Mouse (Mus musculus) heart, embryonic 15.5 days (tissue): ENCODE measurements around the gene Slc38a2. TPM values are rescaled to one million over a fixed set of nuclear protein-coding genes. Genes with fewer than 3 reads are reported as not detected.

ENCODE experiments used
- ATAC-seq: fragments of 200-750 bp; cut with Nextera tagmentation; replicated peaks from 2 replicates; pipeline ENCODE4 v1.8.0; 2017; ENCODE audit warnings: low read depth, moderate TSS enrichment; ENCODE audit not compliant: insufficient number of reproducible peaks, insufficient read depth, low FRiP score
- H3K27ac ChIP-seq: fragments of 300-500 bp; sonication (generic); 2 replicates; pipeline ENCODE4 v1.5.1; 2015; ENCODE audit warnings: mild to moderate bottlenecking, inconsistent platforms
- H3K27me3 ChIP-seq: fragments of 300-500 bp; sonication (generic); 2 replicates; pipeline ENCODE4 v1.6.1; 2015; ENCODE audit warnings: inconsistent platforms
- H3K36me3 ChIP-seq: fragments of 300-500 bp; sonication (generic); 2 replicates; pipeline ENCODE4 v1.6.1; 2015; ENCODE audit warnings: mild to moderate bottlenecking, inconsistent platforms
- H3K4me1 ChIP-seq: fragments of 300-500 bp; sonication (generic); replicated peaks from 2 replicates; pipeline ENCODE4 v1.6.1; 2015; ENCODE audit warnings: inconsistent platforms
- H3K4me2 ChIP-seq: fragments of 300-500 bp; sonication (generic); 2 replicates; pipeline ENCODE4 v1.6.1; 2015; ENCODE audit warnings: inconsistent platforms, mild to moderate bottlenecking, moderate library complexity
- H3K4me3 ChIP-seq: fragments of 300-500 bp; sonication (generic); 2 replicates; pipeline ENCODE4 v1.5.1; 2015; ENCODE audit warnings: mild to moderate bottlenecking, inconsistent platforms
- H3K9ac ChIP-seq: fragments of 300-500 bp; sonication (generic); 2 replicates; pipeline ENCODE4 v1.6.1; 2015; ENCODE audit warnings: mild to moderate bottlenecking, inconsistent platforms
- H3K9me3 ChIP-seq: fragments of 300-500 bp; sonication (generic); replicated peaks from 2 replicates; pipeline ENCODE4 v1.6.1; 2016; ENCODE audit warnings: inconsistent platforms
- WGBS: fragments of 180-500 bp; shearing (Covaris S2); methylation state at CpG from one replicate; pipeline ENCODE4 v1.1.7; 2015; ENCODE audit warnings: mixed read lengths; 5-methylcytosine and 5-hydroxymethylcytosine counted together
- polyA plus RNA-seq: library from polyadenylated mRNA; unstranded; fragments of >200 nt; fragmentation: Nextera tagmentation; extraction: Ambion mirVana; gene quantifications from 2 replicates; pipeline ENCODE4 v1.2.1, GENCODE M21; 2015

The Slc38a2 gene
- polyA plus RNA-seq, 1 experiment from 2014 or later: 170 TPM

GRCm38 (mm10) chr15:96717181-96717580 lies 17.7 kb upstream of the Slc38a2 start:
- H3K4me3 ChIP-seq: no peak overlapping the region
- no peaks in the 10 kb centered on the region for H3K27me3 ChIP-seq
- no peak for ATAC-seq
- H3K36me3 ChIP-seq: no peaks in the 10 kb centered on the region
- peaks cover 3% of the 10 kb centered on the region; the same call in 1 of the 2 replicates for H3K4me1 ChIP-seq
- H3K9me3 ChIP-seq: no peaks in the 10 kb centered on the region
- 0 out of 2 replicates have a peak overlapping the region, but pooled peaks have one; percentile 25 for H3K27ac ChIP-seq
- H3K9ac ChIP-seq: no peak overlapping the region
- no peak overlapping the region for H3K4me2 ChIP-seq
- 76% methylated on average over 3 of the region's 3 CpGs for WGBS

- Histone ChIP-seq H3K4me1 (peaks cover 3% of the 10 kb centered on the region; the same call in 1 of the 2 replicates), H3K9ac (no peak overlapping the region), H3K9me3 (no peaks in the 10 kb centered on the region), H3K36me3 (no peaks in the 10 kb centered on the region), H3K27ac (peak overlapping the region; percentile 25; the same call in 1 of the 2 replicates), H3K4me2 (no peak overlapping the region), H3K4me3 (no peak overlapping the region), H3K27me3 (no peaks in the 10 kb centered on the region)
- ATAC-seq: no peak
- WGBS: 57% methylated on average over 4 of the region's 4 CpGs
Observed at GRCm38 (mm10) chr15:96716371-96716770, 16.8 kb upstream of the Slc38a2 start.

GRCm38 (mm10) chr15:96715692-96716080 lies 16.2 kb upstream of the Slc38a2 start:
- ATAC-seq: no peak

GRCm38 (mm10) chr15:96715079-96715691 lies 15.7 kb upstream of the Slc38a2 start:
- Histone ChIP-seq H3K9me3 (no peaks in the 10 kb centered on the region), H3K4me2 (no peak overlapping the region), H3K27ac (no peak overlapping the region), H3K9ac (no peak overlapping the region), H3K4me3 (no peak overlapping the region), H3K27me3 (no peaks in the 10 kb centered on the region), H3K4me1 (peaks cover 5% of the 10 kb centered on the region), H3K36me3 (no peaks in the 10 kb centered on the region)
- 84% methylated on average over 9 of the region's 9 CpGs for WGBS
- ATAC-seq: no peak

More at GRCm38 (mm10) chr15:96715692-96716080, 16.2 kb upstream of the Slc38a2 start:
- Histone ChIP-seq H3K4me3 (no peak overlapping the region), H3K27me3 (no peaks in the 10 kb centered on the region), H3K9ac (no peak overlapping the region), H3K27ac (no peak overlapping the region), H3K4me2 (no peak overlapping the region), H3K4me1 (peaks cover 3% of the 10 kb centered on the region; the same call in 1 of the 2 replicates), H3K9me3 (no peaks in the 10 kb centered on the region), H3K36me3 (no peaks in the 10 kb centered on the region)
- WGBS: 93% methylated on average over 7 of the region's 7 CpGs

GRCm38 (mm10) chr15:96714676-96715016 lies 15.1 kb upstream of the Slc38a2 start:
- ATAC-seq: no peak
- H3K4me3 ChIP-seq: no peak overlapping the region
- H3K9me3 ChIP-seq: no peaks in the 10 kb centered on the region
- H3K9ac ChIP-seq: no peak overlapping the region
- no peaks in the 10 kb centered on the region for H3K27me3 ChIP-seq
- 85% methylated on average over 3 of the region's 3 CpGs for WGBS
- no peak overlapping the region for H3K4me2 ChIP-seq
- no peaks in the 10 kb centered on the region for H3K36me3 ChIP-seq
- peaks cover 5% of the 10 kb centered on the region for H3K4me1 ChIP-seq
- no peak overlapping the region for H3K27ac ChIP-seq

GRCm38 (mm10) chr15:96713758-96714675 lies 14.5 kb upstream of the Slc38a2 start:
- H3K36me3 ChIP-seq: no peaks in the 10 kb centered on the region
- H3K4me3 ChIP-seq: no peak overlapping the region
- H3K27me3 ChIP-seq: no peaks in the 10 kb centered on the region
- no peaks in the 10 kb centered on the region for H3K9me3 ChIP-seq
- H3K27ac ChIP-seq: no peak overlapping the region
- H3K4me1 ChIP-seq: peaks cover 5% of the 10 kb centered on the region
- no peak overlapping the region for H3K9ac ChIP-seq
- no peak for ATAC-seq
- no peak overlapping the region for H3K4me2 ChIP-seq
- WGBS: 86% methylated on average over 7 of the region's 7 CpGs

GRCm38 (mm10) chr15:96712338-96712737 lies 12.8 kb upstream of the Slc38a2 start:
- Histone ChIP-seq H3K9me3 (no peaks in the 10 kb centered on the region), H3K4me2 (no peak overlapping the region), H3K9ac (no peak overlapping the region), H3K27ac (no peak overlapping the region), H3K27me3 (no peaks in the 10 kb centered on the region), H3K4me1 (peaks cover 5% of the 10 kb centered on the region), H3K4me3 (no peak overlapping the region), H3K36me3 (no peaks in the 10 kb centered on the region)
- ATAC-seq: no peak
- WGBS: 92% methylated on average over 5 of the region's 5 CpGs

- H3K4me3 ChIP-seq: no peak overlapping the region
- no peak overlapping the region for H3K27ac ChIP-seq
- H3K27me3 ChIP-seq: no peaks in the 10 kb centered on the region
- no peaks in the 10 kb centered on the region for H3K9me3 ChIP-seq
- H3K36me3 ChIP-seq: no peaks in the 10 kb centered on the region
- H3K4me1 ChIP-seq: peaks cover 5% of the 10 kb centered on the region
- WGBS: 87% methylated on average over 11 of the region's 11 CpGs
- H3K9ac ChIP-seq: no peak overlapping the region
- no peak for ATAC-seq
- no peak overlapping the region for H3K4me2 ChIP-seq
Observed at GRCm38 (mm10) chr15:96711664-96712063, 12.1 kb upstream of the Slc38a2 start.

- H3K9me3 ChIP-seq: no peaks in the 10 kb centered on the region
- peak overlapping the region; percentile 58 for H3K4me3 ChIP-seq
- no peaks in the 10 kb centered on the region for H3K27me3 ChIP-seq
- WGBS: 37% methylated on average over 15 of the region's 15 CpGs
- H3K4me1 ChIP-seq: peaks cover 3% of the 10 kb centered on the region
- peak overlapping the region; percentile 71 for H3K9ac ChIP-seq
- peak overlapping the region; percentile 94 for H3K4me2 ChIP-seq
- ATAC-seq: no peak
- H3K36me3 ChIP-seq: no peaks in the 10 kb centered on the region
- peak overlapping the region; percentile 97 for H3K27ac ChIP-seq
Observed at GRCm38 (mm10) chr15:96710352-96711114, 11.0 kb upstream of the Slc38a2 start.

- under 1% methylated on average over 80 of the region's 80 CpGs for WGBS
Observed at GRCm38 (mm10) chr15:96709491-96710351, 10.2 kb upstream of the Slc38a2 start.

More at GRCm38 (mm10) chr15:96709491-96710351, 10.2 kb upstream of the Slc38a2 start:
- Histone ChIP-seq H3K4me2 (peak overlapping the region; percentile 94), H3K4me1 (peaks cover 3% of the 10 kb centered on the region), H3K27ac (peak overlapping the region; percentile 97), H3K27me3 (no peaks in the 10 kb centered on the region), H3K36me3 (no peaks in the 10 kb centered on the region), H3K9ac (peak overlapping the region; percentile 76), H3K9me3 (no peaks in the 10 kb centered on the region), H3K4me3 (peak overlapping the region; percentile 58)
- peak; percentile 93 for ATAC-seq
